Mouse (Mus musculus) cerebellum, postnatal 10 days (tissue): ENCODE measurements around the gene Igflr1.

Experiments
- DNase-seq, 2 experiments: peaks; one replicate each; pipeline ENCODE4 v3.0.0; 2021; ENCODE audit warnings: mixed read lengths in 2 of 2

Gene Igflr1

GRCm38 (mm10) chr7:30613529-30614112, 48.4 kb downstream of the Igflr1 start:
- DNase-seq: peak; percentile 76 to 86

- no peak for DNase-seq
Measured at GRCm38 (mm10) chr7:30614454-30614853, 49.2 kb downstream of the Igflr1 start.

GRCm38 (mm10) chr7:30615049-30615760, 50.0 kb downstream of the Igflr1 start:
- DNase-seq: no peak
